Mouse (Mus musculus) MEL (cell line): ENCODE data around the gene Orai1. TPM values are rescaled to one million over a fixed set of nuclear protein-coding genes. Genes with fewer than 3 reads are reported as not detected.
"Not testable (repeated sequence)": the region's sequence is repeated elsewhere in the genome, so short reads cannot be mapped to it uniquely, and the experiment has no call there.

Source experiments
- DNase-seq: peaks from one replicate; pipeline ENCODE4 v3.0.0; 2011; ENCODE audit warnings: low read depth, low spot score
- H3K27ac ChIP-seq: 2 replicates; pipeline ENCODE4 v1.5.1; 2012; ENCODE audit warnings: low read depth, mild to moderate bottlenecking, control low read depth, low read length, moderate library complexity; ENCODE audit not compliant: control insufficient read depth
- H3K27me3 ChIP-seq, 2 experiments: fragments of 150-350 bp in 1 of 2; sonication (generic) in 1 of 2; 2 replicates each; pipeline ENCODE4 v1.6.1; 2012; ENCODE audit warnings: low read length in 2 of 2, mild to moderate bottlenecking in 2 of 2, improper control_type of control experiment in 1 of 2, moderate library complexity in 1 of 2; ENCODE audit not compliant: insufficient read depth in 2 of 2, control insufficient read depth in 1 of 2
- H3K36me3 ChIP-seq, 2 experiments: 2 replicates each; pipeline ENCODE4 v1.6.1; 2012 to 2014; ENCODE audit warnings: low read length in 2 of 2, improper control_type of control experiment in 1 of 2, inconsistent platforms in 1 of 2, mild to moderate bottlenecking in 1 of 2; ENCODE audit not compliant: insufficient read depth in 2 of 2, control insufficient read depth in 1 of 2
- H3K4me1 ChIP-seq, 2 experiments: fragments of 150-350 bp in 1 of 2; sonication (generic) in 1 of 2; 2 replicates each; pipeline ENCODE4 v1.6.1; 2012; ENCODE audit warnings: low read length in 2 of 2, improper control_type of control experiment in 1 of 2, mild to moderate bottlenecking in 1 of 2; ENCODE audit not compliant: insufficient read depth in 2 of 2, control insufficient read depth in 1 of 2
- H3K4me3 ChIP-seq, 2 experiments: fragments of 150-350 bp in 1 of 2; sonication (generic) in 1 of 2; 2 replicates each; pipeline ENCODE4 v1.5.1; 2012; ENCODE audit warnings: low read depth in 2 of 2, low read length in 2 of 2, mild to moderate bottlenecking in 2 of 2, moderate library complexity in 2 of 2, control low read depth in 1 of 2, improper control_type of control experiment in 1 of 2; ENCODE audit not compliant: control insufficient read depth in 1 of 2, insufficient read depth in 1 of 2
- H3K79me2 ChIP-seq: 2 replicates; pipeline ENCODE4 v1.6.1; 2012; ENCODE audit warnings: mild to moderate bottlenecking, low read length, moderate library complexity; ENCODE audit not compliant: control insufficient read depth, poor library complexity, insufficient read depth
- H3K9ac ChIP-seq: 2 replicates; pipeline ENCODE4 v1.6.1; 2012; ENCODE audit warnings: low read depth, mild to moderate bottlenecking, control low read depth, low read length, moderate library complexity; ENCODE audit not compliant: control insufficient read depth, poor library complexity, severe bottlenecking
- H3K9me3 ChIP-seq: fragments of 150-350 bp; sonication (generic); replicated peaks from 2 replicates; pipeline ENCODE4 v1.6.1; 2012; ENCODE audit warnings: mild to moderate bottlenecking, low read length, improper control_type of control experiment, moderate library complexity; ENCODE audit not compliant: insufficient read depth
- BHLHE40 ChIP-seq: IDR thresholded peaks from 2 replicates; pipeline ENCODE4 v1.6.1; 2012; ENCODE audit warnings: low read depth, mild to moderate bottlenecking, inconsistent platforms, low read length, improper control_type of control experiment, borderline replicate concordance
- CHD1 ChIP-seq: IDR thresholded peaks from 2 replicates; pipeline ENCODE4 v1.6.1; 2012; ENCODE audit warnings: low read depth, mild to moderate bottlenecking, inconsistent platforms, low read length, improper control_type of control experiment
- CTCF ChIP-seq, 3 experiments: IDR thresholded peaks in 2 of 3; conservative IDR thresholded peaks in 1 of 3; 2 replicates each; pipeline ENCODE4 v1.5.1; 2011 to 2012; ENCODE audit warnings: low read length in 3 of 3, low read depth in 2 of 3, mild to moderate bottlenecking in 2 of 3, improper control_type of control experiment in 1 of 3, inconsistent platforms in 1 of 3, mixed read lengths in 1 of 3, moderate library complexity in 1 of 3; ENCODE audit not compliant: control insufficient read depth in 1 of 3, insufficient read depth in 1 of 3, poor library complexity in 1 of 3, severe bottlenecking in 1 of 3
- E2F4 ChIP-seq: IDR thresholded peaks from 2 replicates; pipeline ENCODE4 v1.6.1; 2011; ENCODE audit warnings: low read depth, low read length, improper control_type of control experiment, borderline replicate concordance
- ELF1 ChIP-seq: IDR thresholded peaks from 2 replicates; pipeline ENCODE4 v1.6.1; 2014; ENCODE audit warnings: low read depth, mild to moderate bottlenecking, inconsistent platforms, low read length, improper control_type of control experiment, moderate library complexity
- ETS1 ChIP-seq: IDR thresholded peaks from 2 replicates; pipeline ENCODE4 v1.6.1; 2012; ENCODE audit warnings: low read depth, mild to moderate bottlenecking, inconsistent platforms, low read length, improper control_type of control experiment, moderate library complexity
- GABPA ChIP-seq: IDR thresholded peaks from 2 replicates; pipeline ENCODE4 v1.6.1; 2012; ENCODE audit warnings: low read depth, mild to moderate bottlenecking, inconsistent platforms, low read length, improper control_type of control experiment, moderate library complexity
- GATA1 ChIP-seq: IDR thresholded peaks from 2 replicates; pipeline ENCODE4 v1.6.1; 2011; ENCODE audit warnings: low read depth, low read length, improper control_type of control experiment
- HCFC1 ChIP-seq: IDR thresholded peaks from 2 replicates; pipeline ENCODE4 v1.6.1; 2012; ENCODE audit warnings: low read depth, mild to moderate bottlenecking, inconsistent platforms, low read length, improper control_type of control experiment, moderate library complexity
- JUND ChIP-seq: IDR thresholded peaks from 2 replicates; pipeline ENCODE4 v1.6.1; 2011; ENCODE audit warnings: low read depth, mild to moderate bottlenecking, improper control_type of control experiment, low read length
- MAFK ChIP-seq: IDR thresholded peaks from 2 replicates; pipeline ENCODE4 v1.6.1; 2011; ENCODE audit warnings: low read depth, mild to moderate bottlenecking, low read length, improper control_type of control experiment, borderline replicate concordance
- MAX ChIP-seq: IDR thresholded peaks from 2 replicates; pipeline ENCODE4 v1.6.1; 2011; ENCODE audit warnings: low read length, improper control_type of control experiment
- MXI1 ChIP-seq: IDR thresholded peaks from 2 replicates; pipeline ENCODE4 v1.6.1; 2011; ENCODE audit warnings: mild to moderate bottlenecking, low read depth, low read length, improper control_type of control experiment
- MYB ChIP-seq: IDR thresholded peaks from 2 replicates; pipeline ENCODE4 v1.6.1; 2011; ENCODE audit warnings: mild to moderate bottlenecking, low read depth, low read length, improper control_type of control experiment
- NELFE ChIP-seq: IDR thresholded peaks from 2 replicates; pipeline ENCODE4 v1.6.1; 2011; ENCODE audit warnings: low read depth, low read length, improper control_type of control experiment
- NRF1 ChIP-seq: IDR thresholded peaks from 2 replicates; pipeline ENCODE4 v1.6.1; 2014; ENCODE audit warnings: low read depth, mild to moderate bottlenecking, inconsistent platforms, low read length, improper control_type of control experiment, moderate library complexity; ENCODE audit not compliant: poor library complexity, insufficient read depth, severe bottlenecking
- POLR2AphosphoS2 ChIP-seq: IDR thresholded peaks from 2 replicates; pipeline ENCODE4 v1.6.1; 2011; ENCODE audit warnings: low read length, improper control_type of control experiment
- POLR2AphosphoS5 ChIP-seq: IDR thresholded peaks from 2 replicates; pipeline ENCODE4 v1.6.1; 2012; ENCODE audit warnings: low read depth, borderline replicate concordance, mild to moderate bottlenecking, inconsistent platforms, low read length, moderate library complexity, mixed read lengths
- RCOR1 ChIP-seq: IDR thresholded peaks from 2 replicates; pipeline ENCODE4 v1.6.1; 2012; ENCODE audit warnings: low read depth, mild to moderate bottlenecking, inconsistent platforms, low read length, improper control_type of control experiment
- TBP ChIP-seq: IDR thresholded peaks from 2 replicates; pipeline ENCODE4 v1.8.0; 2011; ENCODE audit warnings: low read depth, low read length, improper control_type of control experiment
- TCF12 ChIP-seq: IDR thresholded peaks from 2 replicates; pipeline ENCODE4 v1.6.1; 2014; ENCODE audit warnings: low read depth, mild to moderate bottlenecking, inconsistent platforms, low read length, improper control_type of control experiment, moderate library complexity
- UBTF ChIP-seq: IDR thresholded peaks from 2 replicates; pipeline ENCODE4 v1.6.1; 2012; ENCODE audit warnings: low read depth, mild to moderate bottlenecking, inconsistent platforms, low read length, improper control_type of control experiment, moderate library complexity, borderline replicate concordance; ENCODE audit not compliant: insufficient read depth
- USF1 ChIP-seq: IDR thresholded peaks from 2 replicates; pipeline ENCODE4 v1.6.1; 2014; ENCODE audit warnings: low read depth, mild to moderate bottlenecking, inconsistent platforms, low read length, improper control_type of control experiment, moderate library complexity
- ZC3H11A ChIP-seq: IDR thresholded peaks from 2 replicates; pipeline ENCODE4 v1.6.1; 2012; ENCODE audit warnings: low read depth, mild to moderate bottlenecking, inconsistent platforms, low read length, improper control_type of control experiment
- ZNF384 ChIP-seq: IDR thresholded peaks from 2 replicates; pipeline ENCODE4 v1.6.1; 2012; ENCODE audit warnings: low read depth, mild to moderate bottlenecking, inconsistent platforms, low read length, improper control_type of control experiment
- polyA plus RNA-seq, 2 experiments: library from polyadenylated mRNA; stranded (reverse) in 1 of 2; unstranded in 1 of 2; fragments of >175 nt in 1 of 2; fragments of >200 nt in 1 of 2; gene quantifications; 2 replicates each; pipeline versions ENCODE4 v1.2.1 to v1.2.4; 2012; ENCODE audit warnings: low replicate concordance in 2 of 2, low read depth in 1 of 2; ENCODE audit not compliant: insufficient read length in 2 of 2, insufficient read depth in 1 of 2, missing spikeins in 1 of 2
- total RNA-seq: library from RNA; depleted of rRNA; stranded (reverse); fragments of 300-350 nt; gene quantifications from 2 replicates; pipeline ENCODE4 v1.2.3, GENCODE M21; 2012

Gene Orai1
- total and polyA plus RNA-seq, 3 experiments: 4.7 to 13.3 TPM; not detected in 1

- Histone ChIP-seq H3K79me2 (no peaks in the 10 kb centered on the region), H3K4me1 (peaks cover 0 to 11% of the 10 kb centered on the region in 2 experiments; a peak in 2 of 4 replicates), H3K36me3 (peaks cover 0 to 17% of the 10 kb centered on the region in 2 experiments; a peak in 2 of 4 replicates), H3K27me3 (no peaks in the 10 kb centered on the region), H3K9me3 (no peaks in the 10 kb centered on the region), H3K4me3 (no peak overlapping the region), H3K9ac (no peak overlapping the region), H3K27ac (no peak overlapping the region)
- no peak for DNase-seq
- TF ChIP-seq RCOR1: no peak
- no peak for TF ChIP-seq CHD1
- TF ChIP-seq POLR2AphosphoS2: no peak
- no peak for TF ChIP-seq CTCF (IDR thresholded peaks at IDR 0.05 in 2 of 3, conservative IDR thresholded peaks at IDR 0.05 in 1 of 3; ENCODE audit: control insufficient read depth in 1 of 3, insufficient read depth in 1 of 3, low read depth in 2 of 3, low read length in 3 of 3, poor library complexity in 1 of 3, severe bottlenecking in 1 of 3)
- TF ChIP-seq ZNF384: no peak
- TF ChIP-seq TCF12: no peak
- TF ChIP-seq NELFE: no peak
- no peak for TF ChIP-seq GABPA
- no peak for TF ChIP-seq TBP
- no peak for TF ChIP-seq E2F4
- TF ChIP-seq MXI1: no peak
Measured at GRCm38 (mm10) chr5:122972116-122972515, 42.8 kb upstream of the Orai1 start.

- TF ChIP-seq ZNF384: peak; percentile 54
- TF ChIP-seq, all 39 proteins: peak for 1; not testable (repeated sequence) for 38
- H3K36me3 ChIP-seq: peaks cover 0 to 25% of the 10 kb centered on the region in 2 experiments; a peak in 2 of 4 replicates
- H3K9me3 ChIP-seq, H3K9ac ChIP-seq, H3K27me3 ChIP-seq, H3K79me2 ChIP-seq, H3K27ac ChIP-seq, DNase-seq, H3K4me3 ChIP-seq: not testable (repeated sequence)
- peaks cover 0 to 21% of the 10 kb centered on the region in 2 experiments; a peak in 3 of 4 replicates for H3K4me1 ChIP-seq
Measured at GRCm38 (mm10) chr5:122974701-122975100, 40.2 kb upstream of the Orai1 start.

GRCm38 (mm10) chr5:122978970-122979369 lies 35.9 kb upstream of the Orai1 start:
- Histone ChIP-seq H3K79me2 (no peaks in the 10 kb centered on the region), H3K27ac (no peak overlapping the region), H3K4me1 (peaks cover 0 to 10% of the 10 kb centered on the region in 2 experiments; a peak in 3 of 4 replicates), H3K27me3 (no peaks in the 10 kb centered on the region), H3K4me3 (no peak overlapping the region), H3K9me3 (no peaks in the 10 kb centered on the region), H3K9ac (no peak overlapping the region), H3K36me3 (peaks cover 0 to 8% of the 10 kb centered on the region in 2 experiments; a peak in 2 of 4 replicates)
- DNase-seq: no peak
- no peak for TF ChIP-seq TCF12
- no peak for TF ChIP-seq POLR2AphosphoS5
- no peak for TF ChIP-seq MYB
- no peak for TF ChIP-seq NRF1
- no peak for TF ChIP-seq CHD1
- TF ChIP-seq USF1: no peak
- no peak for TF ChIP-seq ELF1
- no peak for TF ChIP-seq BHLHE40
- no peak for TF ChIP-seq HCFC1
- peak; percentile 65 for TF ChIP-seq GATA1
- no peak for TF ChIP-seq UBTF
- no peak for TF ChIP-seq ZC3H11A
- no peak for TF ChIP-seq MAFK
- TF ChIP-seq CTCF (IDR thresholded peaks at IDR 0.05 in 2 of 3, conservative IDR thresholded peaks at IDR 0.05 in 1 of 3; ENCODE audit: control insufficient read depth in 1 of 3, insufficient read depth in 1 of 3, low read depth in 2 of 3, low read length in 3 of 3, poor library complexity in 1 of 3, severe bottlenecking in 1 of 3): no peak
- 0 out of 2 replicates have a peak, but pooled peaks have one; percentile 18 for TF ChIP-seq ETS1
- TF ChIP-seq MAX: no peak
- no peak for TF ChIP-seq MXI1
- TF ChIP-seq JUND: no peak
